In the genomic region with DNA sequence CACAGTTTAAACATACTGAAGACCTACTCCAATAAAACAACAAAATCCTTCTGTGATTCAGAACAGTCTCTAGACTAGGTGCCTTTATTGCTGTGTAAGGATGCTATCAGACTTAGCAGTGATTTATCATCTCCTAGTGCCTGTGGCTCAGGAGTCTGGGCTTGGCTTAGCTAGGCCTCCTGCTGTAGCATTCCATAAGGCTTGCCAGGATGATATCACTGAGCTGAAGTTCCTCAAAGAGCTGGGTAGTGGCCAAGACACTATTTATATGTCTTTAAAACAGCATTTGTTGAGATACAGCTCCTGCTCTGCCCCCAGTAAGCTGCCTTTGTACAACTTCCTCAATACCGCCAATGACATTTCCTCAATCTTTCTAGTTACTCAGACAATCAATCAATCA, we compare ENCODE assay signal across 23 mouse cellular contexts.
DNase-seq lines count a peak whose midpoint lies in the region; ATAC-seq and TF ChIP-seq lines count a peak whose summit lies in the region.
"Had no signal": no experiment of that assay in that cellular context is flagged by ENCODE, and none has a peak within 500 bp of the region (broad histone marks: within the 10 kb centered on the region; RNA-seq: fewer than 3 reads in every experiment).

No protein-coding gene starts in this region.

- H3K4me2 ChIP-seq in heart, postnatal 0 days (ENCODE audit: low read depth, low read length), result no peak overlapping the region
- H3K4me2 ChIP-seq in heart, embryonic 11.5 days, result no peak overlapping the region
- H3K4me2 ChIP-seq: forebrain, embryonic 13.5 days; neural tube, embryonic 13.5 days; stomach, embryonic 15.5 days had no signal

- no peak overlapping the region for H3K9ac ChIP-seq in heart, postnatal 0 days (replicated peaks; ENCODE audit: low read depth, low read length)
- H3K9ac ChIP-seq in heart, embryonic 11.5 days (ENCODE audit: low read depth, low read length), result no peak overlapping the region
- H3K9ac ChIP-seq: forebrain, embryonic 13.5 days; liver, postnatal 0 days; neural tube, embryonic 13.5 days; stomach, embryonic 15.5 days had no signal

- peak; percentile 74 for ATAC-seq in frontal cortex, adult (ENCODE audit: low TSS enrichment)
- 0 out of 2 replicates have a peak, but pooled peaks have one; percentile 27 for ATAC-seq in heart, postnatal 0 days (ENCODE audit: insufficient read depth, low read depth)
- ATAC-seq in heart, embryonic 11.5 days (replicated peaks; ENCODE audit: insufficient number of reproducible peaks, low FRiP score, low TSS enrichment), result no peak
- ATAC-seq: forebrain, embryonic 13.5 days; hindbrain, postnatal 0 days; intestine, postnatal 0 days; liver, postnatal 0 days had no signal

- H3K4me1 ChIP-seq in cerebellum, adult 2 months (ENCODE audit: control insufficient read depth, insufficient read depth, low read length), result no peaks in the 10 kb centered on the region
- peaks cover 7% of the 10 kb centered on the region; the same call in 1 of the 2 replicates for H3K4me1 ChIP-seq in heart, postnatal 0 days (ENCODE audit: control insufficient read depth, insufficient read depth)
- H3K4me1 ChIP-seq in heart, embryonic 11.5 days (ENCODE audit: control insufficient read depth, insufficient read depth, low read length), result no peaks in the 10 kb centered on the region
- H3K4me1 ChIP-seq: forebrain, embryonic 13.5 days; hindbrain, embryonic 10.5 days; megakaryocyte, embryonic 14.5 days; neural tube, embryonic 13.5 days; stomach, embryonic 15.5 days had no signal

- 71% methylated on average over 1 of the region's 1 CpGs for WGBS in cerebellum, adult 2 months
- WGBS in heart, postnatal 0 days, result 15% methylated on average over 1 of the region's 1 CpGs
- 86% methylated on average over 1 of the region's 1 CpGs for whole genome bisulfite sequencing in heart, embryonic 11.5 days (ENCODE audit: insufficient replicate concordance)

- no peaks in the 10 kb centered on the region for H3K27me3 ChIP-seq in cerebellum, adult 2 months (ENCODE audit: control insufficient read depth, insufficient read depth, low read length)
- H3K27me3 ChIP-seq in heart, postnatal 0 days (ENCODE audit: control insufficient read depth, insufficient read depth, low read length), result no peaks in the 10 kb centered on the region
- no peaks in the 10 kb centered on the region for H3K27me3 ChIP-seq in heart, embryonic 11.5 days (ENCODE audit: control insufficient read depth, insufficient read depth, low read length)
- H3K27me3 ChIP-seq: forebrain, embryonic 13.5 days; megakaryocyte, embryonic 14.5 days; neural tube, embryonic 13.5 days; stomach, embryonic 15.5 days had no signal

- no peak for TF ChIP-seq POLR2A in cerebellum, adult 2 months (IDR thresholded peaks at IDR 0.05; ENCODE audit: borderline replicate concordance, insufficient read depth, low read length)

- H3K27ac ChIP-seq in cerebellum, adult 2 months (ENCODE audit: insufficient read depth, low read length), result no peak overlapping the region
- no peak overlapping the region for H3K27ac ChIP-seq in heart, postnatal 0 days (ENCODE audit: low read depth)
- no peak overlapping the region for H3K27ac ChIP-seq in heart, embryonic 11.5 days (ENCODE audit: low read depth, low read length)
- H3K27ac ChIP-seq: forebrain, embryonic 13.5 days; hindbrain, embryonic 10.5 days; hindbrain, postnatal 0 days; layer of hippocampus, adult 2 months; neural tube, embryonic 13.5 days; stomach, embryonic 15.5 days had no signal

- H3K9me3 ChIP-seq in heart, postnatal 0 days (replicated peaks; ENCODE audit: control insufficient read depth, low read length), result no peaks in the 10 kb centered on the region
- H3K9me3 ChIP-seq in heart, embryonic 11.5 days (replicated peaks; ENCODE audit: control insufficient read depth, low read length), result no peaks in the 10 kb centered on the region
- H3K9me3 ChIP-seq: forebrain, embryonic 13.5 days; hindbrain, embryonic 10.5 days; megakaryocyte, embryonic 14.5 days; stomach, embryonic 15.5 days had no signal

- peak; percentile 11 to 64 for DNase-seq in cerebellum, adult 2 months
- no peak for DNase-seq in cerebellum, adult 8-10 months
- DNase-seq in frontal cortex, postnatal 10 days (ENCODE audit: low spot score in 2 of 2), result no peak
- DNase-seq in heart, postnatal 0 days (ENCODE audit: low spot score), result peak; percentile 13
- peak; percentile 5 for DNase-seq in right cerebral cortex, adult 18-20 months
- no peak for DNase-seq in right cerebral cortex, postnatal 14 days
- DNase-seq: adrenal gland, postnatal 10 days; kidney, postnatal 10 days; layer of hippocampus, postnatal 36 days; liver, postnatal 0 days; midbrain, embryonic 14.5 days; thymus, adult 2 months had no signal

- TF ChIP-seq EP300 in heart, postnatal 0 days (IDR thresholded peaks at IDR 0.05; ENCODE audit: low read depth), result no peak

- TF ChIP-seq CTCF in cerebellum, adult 2 months (IDR thresholded peaks at IDR 0.05; ENCODE audit: borderline replicate concordance, insufficient read depth, low read depth, low read length), result no peak
- no peak for TF ChIP-seq CTCF in heart, postnatal 0 days (IDR thresholded peaks at IDR 0.05; ENCODE audit: low read depth)

- no peak overlapping the region for H3K4me3 ChIP-seq in cerebellum, adult 2 months (replicated peaks; ENCODE audit: insufficient read depth, low read depth, low read length)
- H3K4me3 ChIP-seq in heart, postnatal 0 days (ENCODE audit: low read depth, low read length), result no peak overlapping the region
- H3K4me3 ChIP-seq in heart, embryonic 11.5 days (ENCODE audit: low read depth, low read length), result no peak overlapping the region
- H3K4me3 ChIP-seq: erythroblast, embryonic 14.5 days; forebrain, embryonic 13.5 days; hindbrain, embryonic 10.5 days; layer of hippocampus, adult 2 months; megakaryocyte, embryonic 14.5 days; neural tube, embryonic 13.5 days; stomach, embryonic 15.5 days had no signal

- no peaks in the 10 kb centered on the region for H3K36me3 ChIP-seq in heart, postnatal 0 days (replicated peaks; ENCODE audit: control insufficient read depth, insufficient read depth, low read length)
- H3K36me3 ChIP-seq in heart, embryonic 11.5 days (ENCODE audit: control insufficient read depth, insufficient read depth, low read length), result no peaks in the 10 kb centered on the region
- H3K36me3 ChIP-seq: hindbrain, embryonic 10.5 days; neural tube, embryonic 13.5 days; stomach, embryonic 15.5 days had no signal

Comparison
In these comparisons a context has a peak if more than half of its experiments do, and no peak if none do; other contexts are left out.
1. DNase-seq: peak in cerebellum, adult 2 months (2 of 2), heart, postnatal 0 days (single experiment) and right cerebral cortex, adult 18-20 months (single experiment); none in cerebellum, adult 8-10 months (single experiment), frontal cortex, postnatal 10 days (0 of 2) and right cerebral cortex, postnatal 14 days (single experiment).